Mouse (Mus musculus): ENCODE data around the gene Ssmem1. TPM values are rescaled to one million over a fixed set of nuclear protein-coding genes. Genes with fewer than 3 reads are reported as not detected.

Ssmem1 gene
- polyA plus RNA-seq, 1 experiment, result 0.09 TPM

DNA sequence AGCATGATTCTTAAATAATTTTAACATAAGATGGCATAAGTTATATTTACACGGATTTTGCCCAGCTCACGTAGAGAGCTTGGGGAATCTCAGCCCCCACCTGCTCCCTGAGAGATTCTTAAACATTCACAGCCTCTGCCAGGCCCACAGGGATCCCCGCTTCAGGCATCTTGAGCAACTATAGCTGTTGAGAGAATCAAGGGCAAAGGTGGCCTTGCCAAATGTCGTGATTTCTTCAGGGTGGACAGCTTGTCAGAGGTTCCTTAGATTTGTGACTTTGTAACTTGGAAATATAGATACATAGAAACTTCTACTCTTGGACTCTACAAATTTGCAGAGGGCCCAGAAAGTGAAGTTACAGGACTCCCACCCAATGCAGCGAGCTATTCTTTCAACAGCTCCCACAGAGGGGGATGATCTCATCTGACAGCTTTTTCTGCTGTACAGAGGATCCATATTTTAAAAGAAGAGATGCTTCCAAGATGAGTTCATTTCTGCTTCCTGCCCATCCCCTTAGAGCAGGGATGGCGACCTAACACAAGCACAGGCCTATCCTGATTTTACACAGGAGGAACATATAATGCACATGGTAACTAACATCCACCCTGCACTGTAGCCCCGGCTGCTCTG, 43.8 kb downstream of the Ssmem1 start:
- no peak for DNase-seq (ENCODE audit: low read depth)

DNA sequence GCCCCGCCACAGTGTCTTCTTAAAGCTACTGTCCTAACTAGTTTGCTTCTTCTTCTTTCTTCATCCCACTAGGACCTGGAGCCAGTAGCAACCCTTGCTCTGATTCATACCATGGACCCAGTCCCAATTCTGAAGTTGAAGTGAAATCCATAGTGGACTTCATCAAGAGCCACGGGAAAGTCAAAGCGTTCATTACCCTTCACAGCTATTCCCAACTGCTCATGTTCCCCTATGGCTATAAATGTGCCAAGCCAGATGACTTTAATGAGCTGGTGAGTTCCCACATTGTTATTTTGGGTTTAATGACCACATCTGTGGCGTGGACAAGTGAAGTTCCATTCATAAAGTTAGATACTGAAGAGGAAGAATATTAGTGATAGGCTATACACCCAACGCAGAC, 44.4 kb downstream of the Ssmem1 start:
- DNase-seq (ENCODE audit: low read depth), result no peak

DNA sequence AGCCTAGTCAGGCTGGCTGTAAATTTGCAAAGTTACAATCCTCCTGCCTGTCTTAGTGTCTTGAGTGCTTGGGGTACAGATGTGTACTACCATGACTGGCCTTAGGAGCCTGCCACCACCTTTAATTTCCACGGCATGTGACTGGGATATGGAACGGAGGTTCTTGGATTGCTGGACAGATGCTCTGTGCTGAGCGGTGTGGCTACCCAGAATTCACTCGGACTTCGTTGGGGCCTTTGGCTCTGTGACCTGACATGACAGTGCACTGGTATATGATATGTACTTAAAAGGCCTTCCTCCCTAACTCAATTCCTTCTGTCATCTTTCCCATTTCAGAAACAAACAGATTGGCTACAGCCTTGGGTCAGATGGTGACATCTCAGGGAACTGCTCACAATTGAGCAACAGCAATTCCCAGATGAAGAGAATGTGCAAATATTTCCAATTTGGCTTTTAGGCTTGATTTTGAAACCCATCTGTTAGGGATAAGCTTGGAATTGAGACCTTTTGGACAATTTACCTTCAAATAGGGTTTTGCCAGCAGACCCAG, 45.0 kb downstream of the Ssmem1 start:
- DNase-seq (ENCODE audit: low read depth), result no peak

DNA sequence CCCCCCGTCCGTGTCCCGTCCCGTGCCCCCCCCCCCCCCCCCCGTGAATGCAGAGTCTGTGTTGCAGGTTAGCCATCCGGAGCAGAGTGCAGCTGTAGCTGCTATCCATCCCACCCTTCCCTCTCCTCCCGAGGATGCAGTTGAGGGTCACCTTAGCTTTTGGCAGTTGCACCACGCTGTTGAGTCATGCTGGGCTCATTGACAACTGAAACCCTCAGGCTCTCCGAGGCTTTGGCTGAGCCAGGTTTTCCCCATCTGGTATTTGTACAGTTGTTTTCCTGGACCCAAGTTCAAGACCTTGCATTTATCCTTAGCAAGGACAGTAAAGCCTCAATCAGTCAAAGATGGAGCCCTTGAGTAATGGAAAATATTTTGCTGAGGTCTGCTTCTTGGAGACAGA, 46.4 kb downstream of the Ssmem1 start:
- no peak for DNase-seq (ENCODE audit: low read depth)

DNA sequence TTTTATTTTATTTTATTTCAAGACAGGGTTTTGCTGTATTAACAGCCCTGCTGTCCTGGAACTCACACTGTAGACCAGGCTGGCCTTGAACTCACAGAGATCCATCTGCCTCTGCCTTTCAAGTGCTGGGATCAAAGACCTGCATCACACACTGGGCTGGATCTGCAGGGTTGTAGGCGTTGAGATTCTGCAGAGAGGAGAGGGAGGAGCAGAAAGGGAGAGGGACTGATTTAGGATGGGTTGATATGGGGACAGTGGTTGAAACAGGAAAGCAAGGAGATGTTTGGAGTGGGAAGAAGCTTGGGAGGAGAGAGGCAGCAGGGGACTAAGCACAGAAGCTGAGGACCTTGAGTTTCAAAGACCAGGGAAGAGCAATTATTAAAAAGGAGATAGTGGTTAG, 50.1 kb downstream of the Ssmem1 start:
- DNase-seq (ENCODE audit: low read depth), result no peak

DNA sequence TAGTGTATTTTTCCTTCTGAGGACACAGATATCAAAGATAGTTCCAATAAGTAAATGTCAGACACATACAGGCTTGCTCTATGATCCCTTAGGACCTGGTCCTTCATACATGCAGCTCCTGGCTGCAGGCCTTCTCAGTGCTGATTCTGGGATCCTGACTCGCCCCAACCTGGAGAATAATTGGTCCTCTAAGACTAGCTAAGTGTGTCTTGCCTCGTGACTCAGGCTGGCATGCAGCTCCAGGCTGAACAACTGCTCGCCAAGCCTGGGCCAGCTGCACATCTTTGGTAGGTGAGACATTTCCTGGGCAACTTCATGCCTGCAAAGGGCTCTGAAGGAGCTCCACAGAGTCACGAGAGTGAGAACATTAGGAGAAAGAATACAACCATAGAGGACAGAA, 52.5 kb downstream of the Ssmem1 start:
- DNase-seq (ENCODE audit: low read depth), result no peak

DNA sequence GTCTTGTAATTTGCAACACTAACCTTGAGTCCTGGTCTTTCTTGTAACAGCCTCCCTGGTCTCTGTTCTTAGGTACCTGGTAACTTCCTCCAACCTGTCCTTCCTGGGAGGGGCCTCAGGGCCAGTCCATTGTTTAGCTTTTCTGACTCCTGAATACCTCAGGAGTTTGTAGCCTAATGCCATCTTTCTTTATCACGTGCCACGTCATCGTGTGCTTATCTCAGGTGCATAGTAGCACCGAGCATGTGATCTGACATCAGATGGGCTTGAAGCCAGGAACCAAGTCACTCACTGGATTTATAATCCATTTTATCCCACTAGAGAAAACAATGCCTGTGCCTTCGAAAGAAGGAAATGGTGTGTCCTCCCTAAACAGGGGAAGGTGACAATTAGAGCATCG, 53.9 kb downstream of the Ssmem1 start:
- DNase-seq (ENCODE audit: low read depth), result no peak

DNA sequence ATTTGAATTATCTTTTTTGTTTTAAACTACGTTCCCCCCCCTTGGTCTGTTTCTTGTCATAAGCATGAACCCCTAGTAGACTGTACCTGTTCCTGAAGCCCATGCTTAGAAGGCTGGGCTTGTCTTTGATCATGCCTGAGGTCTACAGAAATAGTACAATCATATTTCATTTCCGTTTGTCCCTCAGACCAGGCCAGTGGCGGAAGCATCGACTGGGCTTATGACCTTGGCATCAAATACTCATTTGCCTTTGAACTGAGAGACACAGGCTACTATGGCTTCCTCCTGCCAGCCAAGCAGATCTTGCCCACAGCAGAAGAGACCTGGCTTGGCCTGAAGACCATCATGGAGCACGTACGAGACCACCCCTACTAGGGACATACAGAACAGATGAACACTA, 54.4 kb downstream of the Ssmem1 start:
- no peak for DNase-seq (ENCODE audit: low read depth)

DNA sequence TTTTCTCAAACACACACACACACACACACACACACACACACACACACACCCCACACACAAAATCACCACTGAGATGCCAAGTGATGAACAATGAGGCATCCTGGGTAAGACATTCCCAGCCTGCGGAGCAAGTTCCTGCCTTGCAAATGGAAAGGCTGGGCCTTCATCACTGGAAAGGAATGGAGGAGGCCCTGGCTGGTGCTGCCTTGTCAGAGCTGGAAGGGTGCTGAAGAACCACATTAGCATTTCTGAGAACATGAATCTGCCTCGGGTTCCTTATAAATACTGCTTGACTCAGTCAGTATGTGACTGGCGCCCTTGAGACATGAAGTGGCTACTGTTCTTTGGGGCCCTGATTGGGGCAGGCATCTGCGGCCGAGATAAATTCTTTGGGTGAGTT, 58.4 kb downstream of the Ssmem1 start, which contains the start of gene Cpa4:
Gene Cpa4 (plus strand): TSS at position 301 of the 400 bp plus-strand sequence.
- no peak for DNase-seq (ENCODE audit: low read depth)

DNA sequence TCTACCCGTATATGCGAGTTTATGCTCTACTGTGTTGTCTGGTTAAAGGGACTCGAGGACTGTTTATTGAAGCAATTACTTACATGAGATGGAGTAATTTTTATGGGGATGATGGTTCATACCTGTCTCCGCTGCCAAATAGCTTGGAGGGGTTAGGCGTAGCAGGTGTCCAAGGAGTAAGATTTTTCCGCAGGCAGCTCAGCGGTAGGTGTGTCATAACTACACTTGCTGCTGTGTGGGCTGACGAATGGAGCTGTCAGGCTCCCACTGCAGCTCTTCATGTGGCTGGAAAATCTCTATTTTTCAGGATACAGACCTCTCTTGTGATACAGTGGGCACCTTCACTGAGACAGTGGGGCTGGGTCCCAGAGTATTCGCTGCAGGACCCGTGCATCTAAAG, 59.7 kb downstream of the Ssmem1 start:
- no peak for DNase-seq (ENCODE audit: low read depth)

Other genes with a start within 250 kb of the Ssmem1 start
- gene Ube2h, start 205.3 kb upstream of the Ssmem1 start, polyA plus RNA-seq (2012; rRNA removed), result 39.8 and 50.9 TPM in 2 replicates
- 12.1 and 12.5 TPM in 2 replicates for gene Zc3hc1, start 118.8 kb upstream of the Ssmem1 start, polyA plus RNA-seq (2012; rRNA removed)
- gene Klhdc10, start 108.0 kb upstream of the Ssmem1 start, polyA plus RNA-seq (2012; rRNA removed), result 28.4 and 34.6 TPM in 2 replicates
- gene Tmem209, start 66 bp upstream of the Ssmem1 start, polyA plus RNA-seq (2012; rRNA removed), result 32.4 and 47.0 TPM in 2 replicates
- 0.63 and 1.3 TPM in 2 replicates for gene Cpa2, start 31.7 kb downstream of the Ssmem1 start, polyA plus RNA-seq (2012; rRNA removed)
- not detected in 2 replicates for gene Cpa4, start 58.5 kb downstream of the Ssmem1 start, polyA plus RNA-seq (2012; rRNA removed)
- 0.20 and 0.41 TPM in 2 replicates for gene Cpa5, start 101.2 kb downstream of the Ssmem1 start, polyA plus RNA-seq (2012; rRNA removed)
- 0.22 and 2.3 TPM in 2 replicates for gene Cpa1, start 129.4 kb downstream of the Ssmem1 start, polyA plus RNA-seq (2012; rRNA removed)
- 13.9 and 16.4 TPM in 2 replicates for gene Cep41, start 183.9 kb downstream of the Ssmem1 start, polyA plus RNA-seq (2012; rRNA removed)
- gene Mest, start 213.7 kb downstream of the Ssmem1 start, polyA plus RNA-seq (2012; rRNA removed), result 268 and 948 TPM in 2 replicates